Mouse (Mus musculus) liver, postnatal 0 days (tissue): ENCODE data around the gene Tekt5.

ENCODE experiments used
- CTCF ChIP-seq: sonication (generic); IDR thresholded peaks from 2 replicates; pipeline ENCODE4 v1.5.1; 2016; ENCODE audit warnings: antibody characterized with exemption, low read depth
- EP300 ChIP-seq: IDR thresholded peaks from 2 replicates; pipeline ENCODE4 v1.6.1; 2016; ENCODE audit warnings: antibody characterized with exemption, low read depth, mild to moderate bottlenecking

DNA sequence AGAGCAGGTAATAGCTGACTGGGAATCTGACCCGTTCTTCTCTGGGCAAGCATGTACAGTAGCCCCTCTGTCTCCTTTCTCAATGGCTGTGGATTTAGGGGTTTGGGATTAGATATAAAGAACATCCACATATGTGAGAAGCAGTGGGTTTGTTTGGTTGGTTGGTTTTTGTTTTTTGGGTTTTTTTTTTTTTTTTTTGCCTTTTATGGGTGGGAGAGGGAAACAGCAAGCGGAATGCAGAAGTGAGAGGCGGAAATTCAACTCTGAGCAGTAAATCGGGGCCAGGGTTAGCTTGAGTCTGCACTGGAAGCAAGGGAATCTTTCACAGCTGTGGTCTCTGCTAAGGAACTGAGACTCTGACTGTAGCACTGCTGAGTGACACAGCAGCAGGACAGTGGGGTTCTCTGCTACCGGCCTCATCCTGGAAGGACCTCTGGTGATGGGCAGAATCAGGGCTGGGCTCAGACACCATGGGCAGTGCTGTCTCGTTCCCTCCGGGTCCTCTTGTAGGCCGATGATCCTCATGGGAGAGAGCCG is 22.5 kb upstream of the Tekt5 start:
- TF ChIP-seq CTCF (no peak), EP300 (no peak)
